Mouse (Mus musculus): ENCODE measurements around the gene Usp39.

DNA sequence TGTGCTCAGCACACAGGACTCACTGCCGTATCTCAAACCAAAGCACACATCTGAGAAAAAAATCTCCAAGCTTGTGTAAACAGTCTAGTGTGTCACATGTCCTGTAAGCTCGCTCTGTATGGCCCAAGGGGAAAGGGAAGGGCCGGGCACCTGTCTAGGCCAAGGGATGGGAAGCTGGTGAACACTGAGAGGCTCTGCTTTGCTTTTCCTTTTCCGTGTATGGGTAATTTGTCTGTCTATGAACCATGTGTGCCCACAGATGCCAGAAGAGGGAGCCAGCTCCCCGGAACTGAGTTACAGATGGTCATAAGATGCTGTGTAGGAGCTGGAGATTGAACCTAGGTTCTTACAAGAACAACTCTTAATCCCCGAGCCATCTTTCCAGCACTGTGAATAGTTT lies 18.7 kb downstream of the Usp39 start:
- TF ChIP-seq CHD2 (IDR thresholded peaks at IDR 0.05; ENCODE audit: low read depth, low read length) (no peak), ZC3H11A (IDR thresholded peaks at IDR 0.05; ENCODE audit: borderline replicate concordance, low read depth, low read length) (no peak), ZNF384 (IDR thresholded peaks at IDR 0.05; ENCODE audit: low read depth, low read length) (no peak), MAFK (IDR thresholded peaks at IDR 0.05; ENCODE audit: insufficient read depth, low read depth, low read length) (no peak), HCFC1 (IDR thresholded peaks at IDR 0.05; ENCODE audit: borderline replicate concordance, insufficient read depth, low read length) (no peak)

Data from ES-E14 (cell line).